Mouse (Mus musculus): ENCODE measurements at regions not wholly inside any gene's neighbourhood (a gene's known extent, or its start where the extent isn't known, plus 50 kb on each side); places are given as distances from the start of the nearest gene placed in this dataset.

- 61% methylated on average over 8 of the region's 8 CpGs for WGBS
- H3K9me3 ChIP-seq (ENCODE audit: control insufficient read depth, low read length) = no peaks in the 10 kb centered on the region
- ATAC-seq (ENCODE audit: low read depth) (no peak), DNase-seq (ENCODE audit: low spot score) (no peak)
- H3K27me3 ChIP-seq (replicated peaks; ENCODE audit: control insufficient read depth, insufficient read depth, low read length) = no peaks in the 10 kb centered on the region
- no peak overlapping the region for H3K9ac ChIP-seq (ENCODE audit: low read depth, low read length)
- no peak overlapping the region for H3K4me2 ChIP-seq (ENCODE audit: low read depth, low read length)
- no peak overlapping the region for H3K27ac ChIP-seq (replicated peaks; ENCODE audit: low read depth, low read length)
- no peak overlapping the region for H3K4me3 ChIP-seq (ENCODE audit: low read depth, low read length)
- H3K36me3 ChIP-seq (ENCODE audit: control insufficient read depth, insufficient read depth, low read length) = no peaks in the 10 kb centered on the region
- no peaks in the 10 kb centered on the region for H3K4me1 ChIP-seq (ENCODE audit: control insufficient read depth, insufficient read depth, low read length)
Measured at GRCm38 (mm10) chr13:99824625-99825024, 76.3 kb downstream of the Cartpt start.

GRCm38 (mm10) chr13:99816666-99817065 lies 84.2 kb downstream of the Cartpt start:
- Histone ChIP-seq H3K9ac (ENCODE audit: low read depth, low read length) (no peak overlapping the region), H3K4me1 (ENCODE audit: control insufficient read depth, insufficient read depth, low read length) (no peaks in the 10 kb centered on the region), H3K36me3 (ENCODE audit: control insufficient read depth, insufficient read depth, low read length) (no peaks in the 10 kb centered on the region), H3K9me3 (ENCODE audit: control insufficient read depth, low read length) (0 out of 2 replicates have a peak, but pooled peaks cover 3% of the 10 kb centered on the region), H3K4me3 (ENCODE audit: low read depth, low read length) (no peak overlapping the region), H3K27ac (replicated peaks; ENCODE audit: low read depth, low read length) (no peak overlapping the region), H3K27me3 (replicated peaks; ENCODE audit: control insufficient read depth, insufficient read depth, low read length) (no peaks in the 10 kb centered on the region), H3K4me2 (ENCODE audit: low read depth, low read length) (no peak overlapping the region)
- peak; percentile 72 for DNase-seq (ENCODE audit: low spot score)
- 54% methylated on average over 6 of the region's 6 CpGs for WGBS
- peak; percentile 63; the same call in 1 of the 2 replicates for ATAC-seq (ENCODE audit: low read depth)

- no peak for DNase-seq (ENCODE audit: low spot score)
- no peaks in the 10 kb centered on the region for H3K27me3 ChIP-seq (replicated peaks; ENCODE audit: control insufficient read depth, insufficient read depth, low read length)
- no peak overlapping the region for H3K4me2 ChIP-seq (ENCODE audit: low read depth, low read length)
- H3K4me1 ChIP-seq (ENCODE audit: control insufficient read depth, insufficient read depth, low read length) = no peaks in the 10 kb centered on the region
- H3K36me3 ChIP-seq (ENCODE audit: control insufficient read depth, insufficient read depth, low read length) = no peaks in the 10 kb centered on the region
- ATAC-seq (ENCODE audit: low read depth) = no peak
- H3K9ac ChIP-seq (ENCODE audit: low read depth, low read length) = no peak overlapping the region
- H3K4me3 ChIP-seq (ENCODE audit: low read depth, low read length) = no peak overlapping the region
- H3K9me3 ChIP-seq (ENCODE audit: control insufficient read depth, low read length) = 0 out of 2 replicates have a peak, but pooled peaks cover 3% of the 10 kb centered on the region
- H3K27ac ChIP-seq (replicated peaks; ENCODE audit: low read depth, low read length) = no peak overlapping the region
- WGBS = 66% methylated on average over 6 of the region's 6 CpGs
Measured at GRCm38 (mm10) chr13:99815786-99816185, 85.1 kb downstream of the Cartpt start.

- Histone ChIP-seq H3K27ac (replicated peaks; ENCODE audit: low read depth, low read length) (no peak overlapping the region), H3K4me2 (ENCODE audit: low read depth, low read length) (no peak overlapping the region), H3K4me3 (ENCODE audit: low read depth, low read length) (no peak overlapping the region), H3K9ac (ENCODE audit: low read depth, low read length) (no peak overlapping the region), H3K36me3 (ENCODE audit: control insufficient read depth, insufficient read depth, low read length) (no peaks in the 10 kb centered on the region), H3K4me1 (ENCODE audit: control insufficient read depth, insufficient read depth, low read length) (no peaks in the 10 kb centered on the region), H3K27me3 (replicated peaks; ENCODE audit: control insufficient read depth, insufficient read depth, low read length) (no peaks in the 10 kb centered on the region), H3K9me3 (ENCODE audit: control insufficient read depth, low read length) (0 out of 2 replicates have a peak, but pooled peaks cover 3% of the 10 kb centered on the region)
- 56% methylated on average over 2 of the region's 2 CpGs for WGBS
- DNase-seq (ENCODE audit: low spot score) = no peak
- no peak for ATAC-seq (ENCODE audit: low read depth)
Measured at GRCm38 (mm10) chr13:99814801-99815200, 86.1 kb downstream of the Cartpt start.

- H3K4me3 ChIP-seq (ENCODE audit: low read depth, low read length) = no peak overlapping the region
- WGBS = 31% methylated on average over 6 of the region's 6 CpGs
- DNase-seq (ENCODE audit: low spot score) = no peak
- no peaks in the 10 kb centered on the region for H3K27me3 ChIP-seq (replicated peaks; ENCODE audit: control insufficient read depth, insufficient read depth, low read length)
- no peak for ATAC-seq (ENCODE audit: low read depth)
- no peaks in the 10 kb centered on the region for H3K36me3 ChIP-seq (ENCODE audit: control insufficient read depth, insufficient read depth, low read length)
- 0 out of 2 replicates have a peak, but pooled peaks cover 3% of the 10 kb centered on the region for H3K9me3 ChIP-seq (ENCODE audit: control insufficient read depth, low read length)
- no peak overlapping the region for H3K4me2 ChIP-seq (ENCODE audit: low read depth, low read length)
- H3K4me1 ChIP-seq (ENCODE audit: control insufficient read depth, insufficient read depth, low read length) = no peaks in the 10 kb centered on the region
- no peak overlapping the region for H3K27ac ChIP-seq (replicated peaks; ENCODE audit: low read depth, low read length)
- no peak overlapping the region for H3K9ac ChIP-seq (ENCODE audit: low read depth, low read length)
Measured at GRCm38 (mm10) chr13:99814033-99814556, 86.8 kb downstream of the Cartpt start.

- no peak overlapping the region for H3K9ac ChIP-seq (ENCODE audit: low read depth, low read length)
- H3K9me3 ChIP-seq (ENCODE audit: control insufficient read depth, low read length) = no peaks in the 10 kb centered on the region
- H3K36me3 ChIP-seq (ENCODE audit: control insufficient read depth, insufficient read depth, low read length) = no peaks in the 10 kb centered on the region
- no peak overlapping the region for H3K4me3 ChIP-seq (ENCODE audit: low read depth, low read length)
- peak overlapping the region; percentile 44 for H3K27ac ChIP-seq (replicated peaks; ENCODE audit: low read depth, low read length)
- H3K27me3 ChIP-seq (replicated peaks; ENCODE audit: control insufficient read depth, insufficient read depth, low read length) = no peaks in the 10 kb centered on the region
- no peak overlapping the region for H3K4me2 ChIP-seq (ENCODE audit: low read depth, low read length)
- H3K4me1 ChIP-seq (ENCODE audit: control insufficient read depth, insufficient read depth, low read length) = peaks cover 23% of the 10 kb centered on the region
- ATAC-seq (ENCODE audit: low read depth) (no peak), DNase-seq (ENCODE audit: low spot score) (peak; percentile 17)
- WGBS = 54% methylated on average over 6 of the region's 6 CpGs
Measured at GRCm38 (mm10) chr13:99794448-99794847, 106.4 kb downstream of the Cartpt start.

GRCm38 (mm10) chr13:99793786-99794435 lies 107.0 kb downstream of the Cartpt start:
- no peaks in the 10 kb centered on the region for H3K36me3 ChIP-seq (ENCODE audit: control insufficient read depth, insufficient read depth, low read length)
- H3K9ac ChIP-seq (ENCODE audit: low read depth, low read length) = no peak overlapping the region
- H3K4me1 ChIP-seq (ENCODE audit: control insufficient read depth, insufficient read depth, low read length) = peaks cover 23% of the 10 kb centered on the region
- H3K4me2 ChIP-seq (ENCODE audit: low read depth, low read length) = no peak overlapping the region
- H3K27ac ChIP-seq (replicated peaks; ENCODE audit: low read depth, low read length) = peak overlapping the region; percentile 48
- 33% methylated on average over 6 of the region's 7 CpGs for WGBS
- no peaks in the 10 kb centered on the region for H3K27me3 ChIP-seq (replicated peaks; ENCODE audit: control insufficient read depth, insufficient read depth, low read length)
- H3K9me3 ChIP-seq (ENCODE audit: control insufficient read depth, low read length) = no peaks in the 10 kb centered on the region
- peak; percentile 78 for DNase-seq (ENCODE audit: low spot score)
- peak; percentile 63 for ATAC-seq (ENCODE audit: low read depth)
- H3K4me3 ChIP-seq (ENCODE audit: low read depth, low read length) = no peak overlapping the region

GRCm38 (mm10) chr13:99793001-99793400 lies 107.9 kb downstream of the Cartpt start:
- Histone ChIP-seq H3K27ac (replicated peaks; ENCODE audit: low read depth, low read length) (no peak overlapping the region), H3K4me2 (ENCODE audit: low read depth, low read length) (no peak overlapping the region), H3K9ac (ENCODE audit: low read depth, low read length) (no peak overlapping the region), H3K36me3 (ENCODE audit: control insufficient read depth, insufficient read depth, low read length) (no peaks in the 10 kb centered on the region), H3K9me3 (ENCODE audit: control insufficient read depth, low read length) (no peaks in the 10 kb centered on the region), H3K27me3 (replicated peaks; ENCODE audit: control insufficient read depth, insufficient read depth, low read length) (no peaks in the 10 kb centered on the region), H3K4me3 (ENCODE audit: low read depth, low read length) (no peak overlapping the region), H3K4me1 (ENCODE audit: control insufficient read depth, insufficient read depth, low read length) (peaks cover 23% of the 10 kb centered on the region)
- no peak for ATAC-seq (ENCODE audit: low read depth)
- DNase-seq (ENCODE audit: low spot score) = peak; percentile 82
- 37% methylated on average over 6 of the region's 6 CpGs for WGBS

GRCm38 (mm10) chr13:99790951-99791350 lies 109.9 kb downstream of the Cartpt start:
- no peak overlapping the region for H3K4me2 ChIP-seq (ENCODE audit: low read depth, low read length)
- H3K9me3 ChIP-seq (ENCODE audit: control insufficient read depth, low read length) = no peaks in the 10 kb centered on the region
- H3K27ac ChIP-seq (replicated peaks; ENCODE audit: low read depth, low read length) = no peak overlapping the region
- H3K4me3 ChIP-seq (ENCODE audit: low read depth, low read length) = no peak overlapping the region
- no peaks in the 10 kb centered on the region for H3K27me3 ChIP-seq (replicated peaks; ENCODE audit: control insufficient read depth, insufficient read depth, low read length)
- no peak for DNase-seq (ENCODE audit: low spot score)
- H3K4me1 ChIP-seq (ENCODE audit: control insufficient read depth, insufficient read depth, low read length) = peaks cover 23% of the 10 kb centered on the region
- WGBS = 88% methylated on average over 5 of the region's 5 CpGs
- no peak for ATAC-seq (ENCODE audit: low read depth)
- H3K36me3 ChIP-seq (ENCODE audit: control insufficient read depth, insufficient read depth, low read length) = no peaks in the 10 kb centered on the region
- no peak overlapping the region for H3K9ac ChIP-seq (ENCODE audit: low read depth, low read length)

Measured in embryonic facial prominence, embryonic 14.5 days (tissue).